Mouse (Mus musculus): ENCODE data around the gene Adamts16. TPM values are rescaled to one million over a fixed set of nuclear protein-coding genes. Genes with fewer than 3 reads are reported as not detected.

The Adamts16 gene
- polyA plus RNA-seq, 1 experiment = 1.2 TPM

GRCm38 (mm10) chr13:70836246-70836645 lies 5.4 kb downstream of the Adamts16 start:
- H3K4me3 ChIP-seq (ENCODE audit: insufficient read depth, low read depth, low read length) = no peak overlapping the region
- no peaks in the 10 kb centered on the region for H3K4me1 ChIP-seq (ENCODE audit: control insufficient read depth, insufficient read depth, low read length)
- no peaks in the 10 kb centered on the region for H3K36me3 ChIP-seq (ENCODE audit: control insufficient read depth, insufficient read depth, low read length)
- DNase-seq = no peak
- no peaks in the 10 kb centered on the region; the same call in 1 of the 2 replicates for H3K27me3 ChIP-seq (replicated peaks; ENCODE audit: control insufficient read depth, insufficient read depth, low read length)
- H3K27ac ChIP-seq (ENCODE audit: insufficient read depth, low read depth, low read length) = no peak overlapping the region
- WGBS = 65% methylated on average over 7 of the region's 7 CpGs
- TF ChIP-seq CTCF (conservative IDR thresholded peaks at IDR 0.05; ENCODE audit: insufficient read depth, insufficient read length, low read depth, low read length) (no peak), POLR2A (IDR thresholded peaks at IDR 0.05; ENCODE audit: low read depth, low read length) (no peak)

GRCm38 (mm10) chr13:70832593-70833138 lies 8.9 kb downstream of the Adamts16 start:
- Histone ChIP-seq H3K4me1 (ENCODE audit: control insufficient read depth, insufficient read depth, low read length) (no peaks in the 10 kb centered on the region), H3K27me3 (replicated peaks; ENCODE audit: control insufficient read depth, insufficient read depth, low read length) (no peaks in the 10 kb centered on the region; the same call in 1 of the 2 replicates), H3K4me3 (ENCODE audit: insufficient read depth, low read depth, low read length) (no peak overlapping the region), H3K36me3 (ENCODE audit: control insufficient read depth, insufficient read depth, low read length) (no peaks in the 10 kb centered on the region), H3K27ac (ENCODE audit: insufficient read depth, low read depth, low read length) (no peak overlapping the region)
- DNase-seq = no peak
- TF ChIP-seq CTCF (conservative IDR thresholded peaks at IDR 0.05; ENCODE audit: insufficient read depth, insufficient read length, low read depth, low read length) (no peak), POLR2A (IDR thresholded peaks at IDR 0.05; ENCODE audit: low read depth, low read length) (no peak)
- 86% methylated on average over 6 of the region's 6 CpGs for WGBS

- TF ChIP-seq POLR2A (IDR thresholded peaks at IDR 0.05; ENCODE audit: low read depth, low read length) (no peak), CTCF (conservative IDR thresholded peaks at IDR 0.05; ENCODE audit: insufficient read depth, insufficient read length, low read depth, low read length) (no peak)
- Histone ChIP-seq H3K36me3 (ENCODE audit: control insufficient read depth, insufficient read depth, low read length) (no peaks in the 10 kb centered on the region), H3K4me3 (ENCODE audit: insufficient read depth, low read depth, low read length) (no peak overlapping the region), H3K27me3 (replicated peaks; ENCODE audit: control insufficient read depth, insufficient read depth, low read length) (no peaks in the 10 kb centered on the region; the same call in 1 of the 2 replicates), H3K4me1 (ENCODE audit: control insufficient read depth, insufficient read depth, low read length) (no peaks in the 10 kb centered on the region), H3K27ac (ENCODE audit: insufficient read depth, low read depth, low read length) (no peak overlapping the region)
- no peak for DNase-seq
- WGBS = 55% methylated on average over 4 of the region's 4 CpGs
These were observed 10.6 kb downstream of the Adamts16 start for GRCm38 (mm10) chr13:70831041-70831440.

- H3K27ac ChIP-seq (ENCODE audit: insufficient read depth, low read depth, low read length) = no peak overlapping the region
- no peak overlapping the region for H3K4me3 ChIP-seq (ENCODE audit: insufficient read depth, low read depth, low read length)
- no peaks in the 10 kb centered on the region for H3K4me1 ChIP-seq (ENCODE audit: control insufficient read depth, insufficient read depth, low read length)
- no peaks in the 10 kb centered on the region for H3K27me3 ChIP-seq (replicated peaks; ENCODE audit: control insufficient read depth, insufficient read depth, low read length)
- DNase-seq = no peak
- TF ChIP-seq POLR2A (IDR thresholded peaks at IDR 0.05; ENCODE audit: low read depth, low read length) (no peak), CTCF (conservative IDR thresholded peaks at IDR 0.05; ENCODE audit: insufficient read depth, insufficient read length, low read depth, low read length) (no peak)
- WGBS = 79% methylated on average over 4 of the region's 4 CpGs
- H3K36me3 ChIP-seq (ENCODE audit: control insufficient read depth, insufficient read depth, low read length) = no peaks in the 10 kb centered on the region
These were observed 14.1 kb downstream of the Adamts16 start for GRCm38 (mm10) chr13:70827507-70827906.

GRCm38 (mm10) chr13:70825265-70825664 lies 16.3 kb downstream of the Adamts16 start:
- H3K27me3 ChIP-seq (replicated peaks; ENCODE audit: control insufficient read depth, insufficient read depth, low read length) = no peaks in the 10 kb centered on the region
- H3K36me3 ChIP-seq (ENCODE audit: control insufficient read depth, insufficient read depth, low read length) = no peaks in the 10 kb centered on the region
- H3K27ac ChIP-seq (ENCODE audit: insufficient read depth, low read depth, low read length) = no peak overlapping the region
- no peak overlapping the region for H3K4me3 ChIP-seq (ENCODE audit: insufficient read depth, low read depth, low read length)
- no peak for DNase-seq
- TF ChIP-seq POLR2A (IDR thresholded peaks at IDR 0.05; ENCODE audit: low read depth, low read length) (no peak), CTCF (conservative IDR thresholded peaks at IDR 0.05; ENCODE audit: insufficient read depth, insufficient read length, low read depth, low read length) (no peak)
- 55% methylated on average over 5 of the region's 5 CpGs for WGBS
- H3K4me1 ChIP-seq (ENCODE audit: control insufficient read depth, insufficient read depth, low read length) = no peaks in the 10 kb centered on the region

- no peak for DNase-seq
- TF ChIP-seq CTCF (conservative IDR thresholded peaks at IDR 0.05; ENCODE audit: insufficient read depth, insufficient read length, low read depth, low read length) (no peak), POLR2A (IDR thresholded peaks at IDR 0.05; ENCODE audit: low read depth, low read length) (no peak)
- 43% methylated on average over 8 of the region's 8 CpGs for WGBS
- Histone ChIP-seq H3K4me3 (ENCODE audit: insufficient read depth, low read depth, low read length) (no peak overlapping the region), H3K36me3 (ENCODE audit: control insufficient read depth, insufficient read depth, low read length) (no peaks in the 10 kb centered on the region), H3K27me3 (replicated peaks; ENCODE audit: control insufficient read depth, insufficient read depth, low read length) (no peaks in the 10 kb centered on the region), H3K4me1 (ENCODE audit: control insufficient read depth, insufficient read depth, low read length) (no peaks in the 10 kb centered on the region), H3K27ac (ENCODE audit: insufficient read depth, low read depth, low read length) (no peak overlapping the region)
These were observed 17.9 kb downstream of the Adamts16 start for GRCm38 (mm10) chr13:70823757-70824156.

GRCm38 (mm10) chr13:70818982-70819381 lies 22.6 kb downstream of the Adamts16 start:
- no peak for TF ChIP-seq POLR2A (IDR thresholded peaks at IDR 0.05; ENCODE audit: low read depth, low read length)
- TF ChIP-seq CTCF (conservative IDR thresholded peaks at IDR 0.05; ENCODE audit: insufficient read depth, insufficient read length, low read depth, low read length) = no peak
- no peak for DNase-seq
- Histone ChIP-seq H3K27ac (ENCODE audit: insufficient read depth, low read depth, low read length) (no peak overlapping the region), H3K36me3 (ENCODE audit: control insufficient read depth, insufficient read depth, low read length) (no peaks in the 10 kb centered on the region), H3K27me3 (replicated peaks; ENCODE audit: control insufficient read depth, insufficient read depth, low read length) (no peaks in the 10 kb centered on the region; the same call in 1 of the 2 replicates), H3K4me3 (ENCODE audit: insufficient read depth, low read depth, low read length) (no peak overlapping the region), H3K4me1 (ENCODE audit: control insufficient read depth, insufficient read depth, low read length) (no peaks in the 10 kb centered on the region)
- 68% methylated on average over 5 of the region's 5 CpGs for WGBS

Data from kidney, adult 2 months (tissue).